Mouse (Mus musculus) olfactory bulb, adult 2 months (tissue): ENCODE measurements at regions not wholly inside any gene's neighbourhood (a gene's known extent, or its start where the extent isn't known, plus 50 kb on each side); places are given as distances from the start of the nearest gene placed in this dataset.

ENCODE experiments used
- CTCF ChIP-seq: fragments of 200-500 bp; IDR thresholded peaks from 2 replicates; pipeline ENCODE4 v1.5.1; 2012; ENCODE audit warnings: low read depth, mild to moderate bottlenecking, low read length, moderate library complexity; ENCODE audit not compliant: insufficient read depth
- POLR2A ChIP-seq: fragments of 200-500 bp; IDR thresholded peaks from 2 replicates; pipeline ENCODE4 v1.6.1; 2012; ENCODE audit warnings: mild to moderate bottlenecking, low read depth, low read length, moderate library complexity; ENCODE audit not compliant: insufficient read depth

- TF ChIP-seq CTCF (no peak), POLR2A (no peak)
These were observed 173.8 kb downstream of the Cxcl12 start for GRCm38 (mm10) chr6:117342123-117342522.
